Mouse (Mus musculus) mesoderm, embryonic 11.5 days (tissue): Measurements from ENCODE around the gene Chst15.

ENCODE experiments used
- DNase-seq: peaks from one replicate; pipeline ENCODE4 v3.0.0-alpha.2; 2012; ENCODE audit warnings: low read depth, low spot score

Chst15 gene

GRCm38 (mm10) chr7:132263186-132263585 lies 53.8 kb downstream of the Chst15 start:
- DNase-seq: peak; percentile 60

- peak; percentile 64 for DNase-seq
Measured at GRCm38 (mm10) chr7:132262696-132263095, 54.3 kb downstream of the Chst15 start.

- DNase-seq: no peak
Measured at GRCm38 (mm10) chr7:132261885-132262284, 55.1 kb downstream of the Chst15 start.

- DNase-seq: peak; percentile 54
Measured at GRCm38 (mm10) chr7:132260632-132261031, 56.4 kb downstream of the Chst15 start.

- DNase-seq: no peak
Measured at GRCm38 (mm10) chr7:132258817-132259216, 58.2 kb downstream of the Chst15 start.

- DNase-seq: peak; percentile 44
Measured at GRCm38 (mm10) chr7:132258216-132258615, 58.8 kb downstream of the Chst15 start.

- no peak for DNase-seq
Measured at GRCm38 (mm10) chr7:132253513-132253912, 63.5 kb downstream of the Chst15 start.

GRCm38 (mm10) chr7:132253078-132253477 lies 64.0 kb downstream of the Chst15 start:
- DNase-seq: no peak

GRCm38 (mm10) chr7:132249563-132250119 lies 67.4 kb downstream of the Chst15 start:
- DNase-seq: no peak

GRCm38 (mm10) chr7:132247567-132247966 lies 69.5 kb downstream of the Chst15 start:
- peak; percentile 89 for DNase-seq

- DNase-seq: no peak
Measured at GRCm38 (mm10) chr7:132247091-132247490, 69.9 kb downstream of the Chst15 start.

- no peak for DNase-seq
Measured at GRCm38 (mm10) chr7:132245730-132246129, 71.3 kb downstream of the Chst15 start.

GRCm38 (mm10) chr7:132244637-132245036 lies 72.4 kb downstream of the Chst15 start:
- no peak for DNase-seq

GRCm38 (mm10) chr7:132243225-132243624 lies 73.8 kb downstream of the Chst15 start:
- no peak for DNase-seq

- DNase-seq: no peak
Measured at GRCm38 (mm10) chr7:132242617-132243141, 74.3 kb downstream of the Chst15 start.

GRCm38 (mm10) chr7:132238921-132239320 lies 78.1 kb downstream of the Chst15 start:
- DNase-seq: no peak

- no peak for DNase-seq
Measured at GRCm38 (mm10) chr7:132237191-132237590, 79.8 kb downstream of the Chst15 start.

- DNase-seq: no peak
Measured at GRCm38 (mm10) chr7:132236789-132237188, 80.2 kb downstream of the Chst15 start.

GRCm38 (mm10) chr7:132234250-132234649 lies 82.8 kb downstream of the Chst15 start:
- no peak for DNase-seq

- no peak for DNase-seq
Measured at GRCm38 (mm10) chr7:132233732-132234131, 83.3 kb downstream of the Chst15 start.

- DNase-seq: no peak
Measured at GRCm38 (mm10) chr7:132232937-132233336, 84.1 kb downstream of the Chst15 start.

- no peak for DNase-seq
Measured at GRCm38 (mm10) chr7:132231476-132231875, 85.6 kb downstream of the Chst15 start.

- no peak for DNase-seq
Measured at GRCm38 (mm10) chr7:132230961-132231360, 86.1 kb downstream of the Chst15 start.
